Mouse (Mus musculus) heart, embryonic 11.5 days (tissue): ENCODE results near the gene Adgrl3. TPM values are rescaled to one million over a fixed set of nuclear protein-coding genes. Genes with fewer than 3 reads are reported as not detected.

Experiments used
- ATAC-seq: fragments of 200-750 bp; cut with Nextera tagmentation; replicated peaks from 2 replicates; pipeline ENCODE4 v1.8.0; 2017; ENCODE audit warnings: moderate library complexity; ENCODE audit not compliant: insufficient number of reproducible peaks, low FRiP score, low TSS enrichment
- H3K27ac ChIP-seq: fragments of 300-500 bp; sonication (generic); 2 replicates; pipeline ENCODE4 v1.5.1; 2014; ENCODE audit warnings: mild to moderate bottlenecking, low read depth, low read length
- H3K27me3 ChIP-seq: fragments of 300-500 bp; sonication (generic); 2 replicates; pipeline ENCODE4 v1.6.1; 2014; ENCODE audit warnings: mild to moderate bottlenecking, low read length, mixed read lengths; ENCODE audit not compliant: control insufficient read depth, insufficient read depth
- H3K36me3 ChIP-seq: fragments of 300-500 bp; sonication (generic); 2 replicates; pipeline ENCODE4 v1.6.1; 2014; ENCODE audit warnings: mild to moderate bottlenecking, low read length, moderate library complexity, mixed read lengths; ENCODE audit not compliant: control insufficient read depth, insufficient read depth
- H3K4me1 ChIP-seq: fragments of 300-500 bp; sonication (generic); 2 replicates; pipeline ENCODE4 v1.6.1; 2014; ENCODE audit warnings: low read length; ENCODE audit not compliant: control insufficient read depth, insufficient read depth
- H3K4me2 ChIP-seq: fragments of 300-500 bp; sonication (generic); 2 replicates; pipeline ENCODE4 v1.6.1; 2014; ENCODE audit warnings: mild to moderate bottlenecking, moderate library complexity
- H3K4me3 ChIP-seq: fragments of 300-500 bp; sonication (generic); 2 replicates; pipeline ENCODE4 v1.5.1; 2014; ENCODE audit warnings: low read depth, low read length
- H3K9ac ChIP-seq: fragments of 300-500 bp; sonication (generic); 2 replicates; pipeline ENCODE4 v1.6.1; 2014; ENCODE audit warnings: mild to moderate bottlenecking, low read depth, low read length, moderate library complexity
- H3K9me3 ChIP-seq: fragments of 300-500 bp; sonication (generic); replicated peaks from 2 replicates; pipeline ENCODE4 v1.6.1; 2016; ENCODE audit warnings: low read length; ENCODE audit not compliant: control insufficient read depth
- WGBS: fragments of 180-500 bp; shearing (Covaris S2); extraction: QIAGEN DNeasy Blood & Tissue Kit; methylation state at CpG from one replicate; pipeline ENCODE4 v1.1.7; 2014; ENCODE audit not compliant: insufficient replicate concordance; 5-methylcytosine and 5-hydroxymethylcytosine counted together
- polyA plus RNA-seq: library from polyadenylated mRNA; unstranded; fragments of >200 nt; fragmentation: Nextera tagmentation; extraction: Ambion mirVana; gene quantifications from 2 replicates; pipeline ENCODE4 v1.2.1, GENCODE M21; 2014

Gene Adgrl3
- polyA plus RNA-seq, 1 experiment from 2014 or later, result 9.9 TPM

GRCm38 (mm10) chr5:81417326-81417725 lies 397.4 kb downstream of the Adgrl3 start:
- Histone ChIP-seq H3K9ac (no peak overlapping the region), H3K4me3 (no peak overlapping the region)
- WGBS, result 54% methylated on average over 3 of the region's 3 CpGs

DNA sequence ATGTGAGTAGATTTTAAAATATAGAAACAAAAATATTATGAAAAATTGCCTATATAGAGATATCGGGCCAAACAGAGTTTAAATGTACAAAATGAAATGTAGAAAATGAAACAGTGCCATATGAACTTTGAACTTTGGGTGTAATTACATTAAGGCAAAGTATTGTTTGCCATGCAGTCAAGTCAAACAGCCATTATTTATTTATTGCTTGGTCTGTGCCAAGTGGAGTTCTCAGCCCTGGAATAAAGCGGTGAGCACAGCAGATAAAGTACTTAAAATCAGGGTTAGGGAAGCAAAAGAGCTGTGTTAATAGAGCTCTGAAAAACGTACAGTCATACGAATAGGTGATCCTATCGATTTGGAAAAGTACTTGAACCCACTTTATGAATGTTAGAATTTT lies 407.5 kb downstream of the Adgrl3 start:
- WGBS, result 80% methylated on average over 5 of the region's 5 CpGs
- no peak for ATAC-seq
- Histone ChIP-seq H3K4me1 (no peaks in the 10 kb centered on the region), H3K27me3 (no peaks in the 10 kb centered on the region), H3K9me3 (no peaks in the 10 kb centered on the region), H3K4me3 (no peak overlapping the region), H3K27ac (no peak overlapping the region), H3K36me3 (no peaks in the 10 kb centered on the region), H3K9ac (no peak overlapping the region), H3K4me2 (no peak overlapping the region)

More at GRCm38 (mm10) chr5:81417326-81417725, 397.4 kb downstream of the Adgrl3 start:
- ATAC-seq, result no peak
- no peaks in the 10 kb centered on the region for H3K4me1 ChIP-seq
- H3K36me3 ChIP-seq, result no peaks in the 10 kb centered on the region
- H3K4me2 ChIP-seq, result no peak overlapping the region
- no peak overlapping the region for H3K27ac ChIP-seq
- no peaks in the 10 kb centered on the region for H3K9me3 ChIP-seq
- H3K27me3 ChIP-seq, result no peaks in the 10 kb centered on the region

DNA sequence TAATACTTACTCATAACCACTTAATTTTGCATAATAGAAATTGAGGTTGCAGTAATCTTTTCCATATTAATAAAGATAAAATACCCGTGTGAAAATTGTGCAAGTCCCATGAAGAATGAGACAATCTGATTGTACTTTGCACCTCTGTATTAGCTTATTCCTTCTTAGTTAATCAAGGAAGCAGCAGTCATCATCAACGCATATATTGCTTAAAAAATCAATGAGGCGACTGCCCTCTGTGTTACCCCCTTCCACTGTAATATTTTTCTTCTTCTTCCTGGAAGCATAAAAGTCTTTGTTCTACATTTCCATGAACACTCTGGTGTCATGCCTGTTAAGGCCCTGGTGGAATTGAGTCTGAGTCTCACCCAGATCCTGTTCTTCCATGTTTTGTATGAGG lies 416.4 kb downstream of the Adgrl3 start:
- no peak for ATAC-seq
- Histone ChIP-seq H3K4me1 (no peaks in the 10 kb centered on the region), H3K9ac (no peak overlapping the region), H3K27me3 (no peaks in the 10 kb centered on the region), H3K4me2 (no peak overlapping the region), H3K27ac (no peak overlapping the region), H3K36me3 (no peaks in the 10 kb centered on the region), H3K4me3 (no peak overlapping the region), H3K9me3 (peaks cover 5% of the 10 kb centered on the region; the same call in 1 of the 2 replicates)
- WGBS, result 80% methylated on average over 3 of the region's 3 CpGs

DNA sequence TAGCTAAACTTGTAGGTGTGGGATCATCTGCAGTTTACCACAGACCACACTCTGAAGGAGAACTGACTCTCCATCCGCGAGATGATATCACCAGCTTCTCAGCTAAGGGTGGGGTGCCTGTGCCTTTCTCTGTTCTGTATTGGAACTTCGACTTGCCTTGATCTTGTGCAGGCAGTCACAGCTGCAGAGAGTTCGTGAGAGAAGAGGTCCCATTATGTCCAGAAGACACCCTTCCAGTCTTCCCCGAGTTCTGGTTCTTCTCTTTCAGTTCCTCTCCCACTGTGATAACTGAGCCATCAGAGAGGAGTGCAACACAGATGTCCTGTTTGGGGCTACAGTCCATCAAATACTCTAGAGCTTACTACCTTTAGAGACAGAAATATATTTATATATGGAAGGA lies 422.2 kb downstream of the Adgrl3 start:
- Histone ChIP-seq H3K9me3 (peaks cover 5% of the 10 kb centered on the region; the same call in 1 of the 2 replicates), H3K4me1 (no peaks in the 10 kb centered on the region), H3K4me2 (no peak overlapping the region), H3K4me3 (no peak overlapping the region), H3K27ac (no peak overlapping the region), H3K36me3 (no peaks in the 10 kb centered on the region), H3K9ac (no peak overlapping the region), H3K27me3 (no peaks in the 10 kb centered on the region)
- no peak for ATAC-seq
- WGBS, result 54% methylated on average over 5 of the region's 5 CpGs

DNA sequence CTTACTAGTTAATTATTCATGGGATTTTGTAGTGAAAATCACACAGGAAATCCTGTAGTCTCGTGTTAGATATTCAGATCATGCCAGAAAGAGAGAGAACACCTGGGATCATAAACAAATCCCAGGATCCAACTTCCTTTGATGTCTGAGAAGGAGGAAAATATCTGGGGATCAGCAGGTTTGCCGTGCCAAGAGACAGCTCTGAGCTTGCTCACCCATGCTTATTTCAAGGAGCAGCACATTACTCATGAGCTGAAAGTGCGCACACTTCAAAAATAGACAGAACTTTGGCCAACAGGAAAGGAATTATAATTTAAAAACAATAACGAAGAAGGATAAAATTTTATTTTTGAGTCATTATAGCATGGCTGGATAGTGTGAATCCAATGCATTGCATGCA lies 446.0 kb downstream of the Adgrl3 start:
- no peak for ATAC-seq
- H3K27ac ChIP-seq, result no peak overlapping the region
- H3K36me3 ChIP-seq, result no peaks in the 10 kb centered on the region
- 73% methylated on average over 4 of the region's 4 CpGs for WGBS
- H3K4me2 ChIP-seq, result no peak overlapping the region
- no peaks in the 10 kb centered on the region for H3K4me1 ChIP-seq
- H3K9me3 ChIP-seq, result no peaks in the 10 kb centered on the region
- H3K27me3 ChIP-seq, result no peaks in the 10 kb centered on the region
- H3K4me3 ChIP-seq, result no peak overlapping the region
- no peak overlapping the region for H3K9ac ChIP-seq

DNA sequence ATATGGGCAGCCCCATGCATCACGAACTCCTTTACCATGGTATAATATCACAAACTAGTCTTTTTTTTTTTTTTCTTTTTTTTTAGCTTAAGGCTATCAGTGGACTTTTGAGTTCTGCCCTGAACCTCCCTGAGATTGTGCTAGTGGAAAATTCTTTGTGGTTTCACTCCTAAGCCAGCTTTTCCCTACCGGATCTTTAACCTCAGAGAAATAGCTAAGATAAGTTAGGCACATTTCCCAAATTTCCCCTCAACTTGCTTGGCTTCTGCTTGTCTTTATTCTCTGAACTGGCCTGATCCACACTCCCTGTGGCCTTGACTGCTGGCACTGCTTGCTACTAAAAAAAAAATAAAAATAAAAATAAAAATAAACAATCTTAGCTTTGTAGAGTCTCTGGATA lies 454.7 kb downstream of the Adgrl3 start:
- no peak overlapping the region for H3K27ac ChIP-seq
- H3K36me3 ChIP-seq, result no peaks in the 10 kb centered on the region
- no peak overlapping the region for H3K4me3 ChIP-seq
- no peaks in the 10 kb centered on the region for H3K9me3 ChIP-seq
- no peak for ATAC-seq
- WGBS, result 55% methylated on average over 2 of the region's 2 CpGs
- H3K27me3 ChIP-seq, result no peaks in the 10 kb centered on the region
- peaks cover 3% of the 10 kb centered on the region; the same call in 1 of the 2 replicates for H3K4me1 ChIP-seq
- H3K9ac ChIP-seq, result no peak overlapping the region
- no peak overlapping the region for H3K4me2 ChIP-seq

- H3K27me3 ChIP-seq, result no peaks in the 10 kb centered on the region
- H3K9me3 ChIP-seq, result no peaks in the 10 kb centered on the region
- H3K4me2 ChIP-seq, result no peak overlapping the region
- no peak overlapping the region for H3K27ac ChIP-seq
- no peak overlapping the region for H3K4me3 ChIP-seq
- no peak for ATAC-seq
- H3K4me1 ChIP-seq, result peaks cover 3% of the 10 kb centered on the region; the same call in 1 of the 2 replicates
- no peak overlapping the region for H3K9ac ChIP-seq
- WGBS, result 68% methylated on average over 3 of the region's 3 CpGs
- H3K36me3 ChIP-seq, result no peaks in the 10 kb centered on the region
Observed at GRCm38 (mm10) chr5:81475406-81475805, 455.5 kb downstream of the Adgrl3 start.

- no peak overlapping the region for H3K9ac ChIP-seq
Observed at GRCm38 (mm10) chr5:81475971-81476606, 456.2 kb downstream of the Adgrl3 start.

DNA sequence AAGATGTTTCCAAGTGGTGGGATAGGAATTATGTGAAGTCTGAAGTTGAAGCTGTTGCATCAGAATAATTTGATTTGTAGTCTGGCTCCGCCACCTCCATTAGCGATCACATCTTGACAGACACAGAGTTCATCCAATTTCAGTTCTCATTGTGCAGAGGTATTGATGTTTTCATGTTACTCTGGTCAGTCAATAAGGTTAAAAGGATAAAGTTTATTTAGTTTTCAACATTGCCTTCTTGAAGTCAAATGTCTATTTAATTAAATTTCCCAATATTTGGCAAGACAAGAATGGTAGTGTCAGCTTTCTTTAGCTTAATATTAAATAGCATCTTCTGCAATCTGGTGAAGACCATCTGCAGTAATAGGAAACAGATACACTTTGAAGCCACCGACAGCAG lies 461.0 kb downstream of the Adgrl3 start:
- no peaks in the 10 kb centered on the region for H3K9me3 ChIP-seq
- no peak overlapping the region for H3K4me2 ChIP-seq
- H3K4me3 ChIP-seq, result no peak overlapping the region
- H3K9ac ChIP-seq, result no peak overlapping the region
- 90% methylated on average over 3 of the region's 3 CpGs for WGBS
- no peak overlapping the region for H3K27ac ChIP-seq
- H3K36me3 ChIP-seq, result no peaks in the 10 kb centered on the region
- ATAC-seq, result no peak
- no peaks in the 10 kb centered on the region for H3K27me3 ChIP-seq
- H3K4me1 ChIP-seq, result peaks cover 3% of the 10 kb centered on the region; the same call in 1 of the 2 replicates

More at GRCm38 (mm10) chr5:81475971-81476606, 456.2 kb downstream of the Adgrl3 start:
- Histone ChIP-seq H3K9me3 (no peaks in the 10 kb centered on the region), H3K4me1 (peaks cover 3% of the 10 kb centered on the region; the same call in 1 of the 2 replicates), H3K27ac (no peak overlapping the region), H3K36me3 (no peaks in the 10 kb centered on the region), H3K4me2 (no peak overlapping the region; the same call in 1 of the 2 replicates), H3K4me3 (no peak overlapping the region), H3K27me3 (no peaks in the 10 kb centered on the region)
- ATAC-seq, result no peak
- 33% methylated on average over 8 of the region's 8 CpGs for WGBS
